In genomic region chr9:98067767-98068166, GRCm38 (mm10) we compare ENCODE assay signal across 13 mouse cellular contexts. TPM values are rescaled to one million over a fixed set of nuclear protein-coding genes. Genes with fewer than 3 reads are reported as not detected.
A peak's percentile ranks its signal among the peaks of the same experiment; 100 is the strongest.
DNase-seq lines count a peak whose midpoint lies in the region; ATAC-seq lines count a peak whose summit lies in the region.
"Had no signal": no experiment of that assay in that cellular context is flagged by ENCODE, and none has a peak within 500 bp of the region (broad histone marks: within the 10 kb centered on the region; RNA-seq: fewer than 3 reads in every experiment).

No protein-coding gene starts in this region.

- DNase-seq in cerebellum, adult 11-12 months: peak; percentile 54
- DNase-seq in cerebellum, adult 8-10 months: no peak
- peak; percentile 10 to 25 for DNase-seq in heart, adult 18-20 months
- no peak for DNase-seq in heart, postnatal 36 days
- peak; percentile 1 to 4 for DNase-seq in kidney, postnatal 36 days
- no peak for DNase-seq in kidney, postnatal 4 days
- DNase-seq: adrenal gland, postnatal 14 days; gastrocnemius, postnatal 10 days; kidney, adult 8-10 months; kidney, postnatal 14 days had no signal

- intact Hi-C loops in heart, postnatal 36 days (cut with DNase I): no loop called here

- no peak for ATAC-seq in megakaryocyte-erythroid progenitor cell, adult 5-6 weeks (replicated peaks; ENCODE audit: low FRiP score, low TSS enrichment, poor library complexity, severe bottlenecking)
- ATAC-seq: forebrain, embryonic 16.5 days; intestine, embryonic 16.5 days had no signal

RNA-seq across cellular contexts. Expression of gene Clstn2, which starts 34.8 kb away (rescaled TPM):
- under 1 TPM; 0.42 to 0.75 TPM for total RNA-seq in heart, adult 18-20 months (2021)
- under 1 TPM; 0.69 to 0.76 TPM for total RNA-seq in heart, postnatal 36 days (2021)
- total RNA-seq in megakaryocyte-erythroid progenitor cell, adult 5-6 weeks (2014; fragmentation: Nextera tagmentation): not detected in 2 replicates
- not detected in 2 replicates for total RNA-seq in megakaryocyte-erythroid progenitor cell, adult 5-6 weeks (2017)

Comparison
In these comparisons a context has a peak if more than half of its experiments do, and no peak if none do; other contexts are left out.
1. DNase-seq: peak in cerebellum, adult 11-12 months (single experiment), heart, adult 18-20 months (2 of 2) and kidney, postnatal 36 days (2 of 2); none in cerebellum, adult 8-10 months (single experiment), heart, postnatal 36 days (0 of 2) and kidney, postnatal 4 days (0 of 2).